Mouse (Mus musculus): Measurements from ENCODE around the gene Ugt3a1.

- no peak for TF ChIP-seq POLR2A (IDR thresholded peaks at IDR 0.05; ENCODE audit: low read depth, low read length)
- no peak for TF ChIP-seq CTCF (IDR thresholded peaks at IDR 0.05; ENCODE audit: extremely low read depth, insufficient read depth, insufficient read length, insufficient replicate concordance)
Observed at GRCm38 (mm10) chr15:9252891-9253290, 23.8 kb upstream of the Ugt3a1 start.
